ENCODE assay signal across 19 mouse cellular contexts in genomic region chr8:117226306-117226705, GRCm38 (mm10). TPM values are rescaled to one million over a fixed set of nuclear protein-coding genes. Genes with fewer than 3 reads are reported as not detected.
DNase-seq lines count a peak whose midpoint lies in the region; ATAC-seq and TF ChIP-seq lines count a peak whose summit lies in the region.
"Had no signal": no experiment of that assay in that cellular context is flagged by ENCODE, and none has a peak within 500 bp of the region (broad histone marks: within the 10 kb centered on the region; RNA-seq: fewer than 3 reads in every experiment).

No protein-coding gene starts in this region.

- DNase-seq in heart, adult 11 months = peak; percentile 76
- no peak for DNase-seq in heart, adult 18-20 months
- peak; percentile 10 for DNase-seq in liver, adult 2 months (ENCODE audit: extremely low read depth, low read depth, low spot score)
- peak; percentile 38 for DNase-seq in kidney, postnatal 14 days
- DNase-seq in right cerebral cortex, adult 18-20 months = no peak
- no peak for DNase-seq in adipocyte (ENCODE audit: low spot score)
- DNase-seq: adrenal gland, postnatal 14 days; cerebellum, adult 11-12 months; cerebellum, adult 9-10 months; cerebellum, postnatal 36 days; forebrain, postnatal 0 days; gastrocnemius, postnatal 36 days; heart, adult 2 months; heart, postnatal 14 days had no signal

- peaks cover 2% of the 10 kb centered on the region; the same call in 1 of the 2 replicates for H3K4me1 ChIP-seq in liver, adult 2 months (ENCODE audit: control insufficient read depth, insufficient read depth, low read length)
- peaks cover 5% of the 10 kb centered on the region for H3K4me1 ChIP-seq in liver, embryonic 12.5 days
- H3K4me1 ChIP-seq: forebrain, embryonic 13.5 days; hindbrain, embryonic 13.5 days had no signal

- no peak for TF ChIP-seq POLR2A in liver, adult 2 months (IDR thresholded peaks at IDR 0.05; ENCODE audit: extremely low read depth, insufficient read depth, low read length)

- H3K4me2 ChIP-seq in liver, embryonic 12.5 days = no peak overlapping the region
- H3K4me2 ChIP-seq: forebrain, embryonic 13.5 days; heart, embryonic 11.5 days; heart, embryonic 15.5 days; hindbrain, embryonic 13.5 days had no signal

- no peaks in the 10 kb centered on the region for H3K79me2 ChIP-seq in liver, adult 2 months (ENCODE audit: control insufficient read depth, insufficient read depth, low read length)

- H3K9ac ChIP-seq in liver, adult 2 months (ENCODE audit: low read depth, low read length) = no peak overlapping the region
- H3K9ac ChIP-seq in liver, embryonic 12.5 days = no peak overlapping the region
- H3K9ac ChIP-seq: forebrain, embryonic 13.5 days; forebrain, postnatal 0 days; heart, embryonic 15.5 days; hindbrain, embryonic 13.5 days had no signal

- H3K27me3 ChIP-seq in liver, adult 2 months (ENCODE audit: control insufficient read depth, insufficient read depth, low read length) = no peaks in the 10 kb centered on the region
- H3K27me3 ChIP-seq in liver, embryonic 12.5 days (replicated peaks) = no peaks in the 10 kb centered on the region
- H3K27me3 ChIP-seq: forebrain, embryonic 13.5 days; heart, embryonic 15.5 days; hindbrain, embryonic 13.5 days had no signal

- ATAC-seq in liver, embryonic 12.5 days = no peak
- ATAC-seq: forebrain, embryonic 13.5 days; forebrain, postnatal 0 days had no signal

- H3K9me3 ChIP-seq in liver, embryonic 12.5 days (replicated peaks) = no peaks in the 10 kb centered on the region
- H3K9me3 ChIP-seq: forebrain, embryonic 13.5 days; heart, embryonic 15.5 days; hindbrain, embryonic 13.5 days had no signal

- H3K27ac ChIP-seq in liver, adult 2 months (replicated peaks; ENCODE audit: insufficient read depth, low read depth, low read length) = no peak overlapping the region
- H3K27ac ChIP-seq in liver, embryonic 12.5 days = no peak overlapping the region
- H3K27ac ChIP-seq: forebrain, embryonic 13.5 days; heart, adult 2 months; heart, embryonic 15.5 days; hindbrain, embryonic 13.5 days had no signal

- H3K36me3 ChIP-seq in liver, adult 2 months (ENCODE audit: control insufficient read depth, insufficient read depth, low read length) = no peaks in the 10 kb centered on the region
- H3K36me3 ChIP-seq in liver, embryonic 12.5 days = no peaks in the 10 kb centered on the region
- H3K36me3 ChIP-seq: heart, embryonic 15.5 days; hindbrain, embryonic 13.5 days had no signal

- no peak overlapping the region for H3K4me3 ChIP-seq in liver, adult 2 months (ENCODE audit: insufficient read depth, low read depth, low read length)
- H3K4me3 ChIP-seq in liver, embryonic 12.5 days = no peak overlapping the region
- H3K4me3 ChIP-seq: forebrain, embryonic 13.5 days; heart, adult 2 months; heart, embryonic 15.5 days; hindbrain, embryonic 13.5 days had no signal

- 85% methylated on average over 12 of the region's 12 CpGs for WGBS in liver, adult 2 months
- 70% methylated on average over 12 of the region's 12 CpGs for WGBS in liver, embryonic 12.5 days (ENCODE audit: insufficient replicate concordance)

- TF ChIP-seq CTCF in liver, adult 2 months (IDR thresholded peaks at IDR 0.05; ENCODE audit: low read depth, low read length) = no peak

RNA-seq across cellular contexts. Expression of gene Cmip, which starts 30.6 kb away (rescaled TPM):
- total RNA-seq in heart, adult 18-20 months (2021) = 10 to 100 TPM; 17.6 to 22.3 TPM
- total RNA-seq in liver, adult 2 months (2014; rRNA removed) = 8.8 and 17.7 TPM in 2 replicates
- 21.0 and 30.3 TPM in 2 replicates for polyA plus RNA-seq in liver, adult 2 months (2012; rRNA removed)
- 18.7 and 21.6 TPM in 2 replicates for polyA plus RNA-seq in liver, embryonic 12.5 days (2016; fragmentation: Nextera tagmentation; extraction: Ambion mirVana)

Comparison
In these comparisons a context has a peak if more than half of its experiments do, and no peak if none do; other contexts are left out.
1. DNase-seq: peak in heart, adult 11 months (single experiment), liver, adult 2 months (single experiment) and kidney, postnatal 14 days (single experiment); none in heart, adult 18-20 months (0 of 2), right cerebral cortex, adult 18-20 months (single experiment) and adipocyte (single experiment).